Mouse (Mus musculus): Measurements from ENCODE around the gene Samd4b.
A peak's percentile ranks its signal among the peaks of the same experiment; 100 is the strongest.

The Samd4b gene

GRCm38 (mm10) chr7:28373131-28373581 lies 224.8 kb downstream of the Samd4b start:
- TF ChIP-seq CTCF (conservative IDR thresholded peaks at IDR 0.05; ENCODE audit: low read length) (peak; percentile 86), POU5F1 (IDR thresholded peaks at IDR 0.05; ENCODE audit: borderline replicate concordance, low read length) (no peak), NANOG (IDR thresholded peaks at IDR 0.05; ENCODE audit: borderline replicate concordance, low read length) (no peak)
- H3K27me3 ChIP-seq (ENCODE audit: insufficient read depth, low read length): peaks cover 23% of the 10 kb centered on the region
- H3K4me1 ChIP-seq (replicated peaks; ENCODE audit: low read depth, low read length): peaks cover 63% of the 10 kb centered on the region
- peaks cover 38% of the 10 kb centered on the region for H3K36me3 ChIP-seq (ENCODE audit: insufficient read depth, low read length)
- peak overlapping the region; percentile 89 for H3K4me3 ChIP-seq (replicated peaks; ENCODE audit: low read length)
- H3K9me3 ChIP-seq (ENCODE audit: low read length): no peaks in the 10 kb centered on the region

GRCm38 (mm10) chr7:28372251-28373108 lies 225.5 kb downstream of the Samd4b start, which contains the start of gene Plekhg2:
Gene Plekhg2 (minus strand): TSS chr7:28372599.
- peaks cover 63% of the 10 kb centered on the region for H3K4me1 ChIP-seq (replicated peaks; ENCODE audit: low read depth, low read length)
- peaks cover 23% of the 10 kb centered on the region for H3K27me3 ChIP-seq (ENCODE audit: insufficient read depth, low read length)
- TF ChIP-seq POU5F1 (IDR thresholded peaks at IDR 0.05; ENCODE audit: borderline replicate concordance, low read length) (no peak), NANOG (IDR thresholded peaks at IDR 0.05; ENCODE audit: borderline replicate concordance, low read length) (no peak), CTCF (conservative IDR thresholded peaks at IDR 0.05; ENCODE audit: low read length) (peak; percentile 48)
- no peaks in the 10 kb centered on the region for H3K9me3 ChIP-seq (ENCODE audit: low read length)
- peaks cover 38% of the 10 kb centered on the region for H3K36me3 ChIP-seq (ENCODE audit: insufficient read depth, low read length)
- H3K4me3 ChIP-seq (replicated peaks; ENCODE audit: low read length): peak within 1 kb of the TSS; percentile 89

- peaks cover 42% of the 10 kb centered on the region for H3K36me3 ChIP-seq (ENCODE audit: insufficient read depth, low read length)
- H3K27me3 ChIP-seq (ENCODE audit: insufficient read depth, low read length): peaks cover 25% of the 10 kb centered on the region
- H3K9me3 ChIP-seq (ENCODE audit: low read length): no peaks in the 10 kb centered on the region
- peak overlapping the region; percentile 89 for H3K4me3 ChIP-seq (replicated peaks; ENCODE audit: low read length)
- H3K4me1 ChIP-seq (replicated peaks; ENCODE audit: low read depth, low read length): peaks cover 56% of the 10 kb centered on the region
- no peak for TF ChIP-seq POU5F1 (IDR thresholded peaks at IDR 0.05; ENCODE audit: borderline replicate concordance, low read length)
- no peak for TF ChIP-seq CTCF (conservative IDR thresholded peaks at IDR 0.05; ENCODE audit: low read length)
- no peak for TF ChIP-seq NANOG (IDR thresholded peaks at IDR 0.05; ENCODE audit: borderline replicate concordance, low read length)
Observed at GRCm38 (mm10) chr7:28371514-28371989, 226.4 kb downstream of the Samd4b start.

- H3K9me3 ChIP-seq (ENCODE audit: low read length): no peaks in the 10 kb centered on the region
- H3K4me1 ChIP-seq (replicated peaks; ENCODE audit: low read depth, low read length): peaks cover 52% of the 10 kb centered on the region
- TF ChIP-seq CTCF (conservative IDR thresholded peaks at IDR 0.05; ENCODE audit: low read length) (no peak), POU5F1 (IDR thresholded peaks at IDR 0.05; ENCODE audit: borderline replicate concordance, low read length) (no peak), NANOG (IDR thresholded peaks at IDR 0.05; ENCODE audit: borderline replicate concordance, low read length) (no peak)
- peaks cover 46% of the 10 kb centered on the region for H3K36me3 ChIP-seq (ENCODE audit: insufficient read depth, low read length)
- peak overlapping the region; percentile 89 for H3K4me3 ChIP-seq (replicated peaks; ENCODE audit: low read length)
- peaks cover 29% of the 10 kb centered on the region for H3K27me3 ChIP-seq (ENCODE audit: insufficient read depth, low read length)
Observed at GRCm38 (mm10) chr7:28370977-28371513, 226.9 kb downstream of the Samd4b start.

- Histone ChIP-seq H3K27me3 (ENCODE audit: insufficient read depth, low read length) (peaks cover 38% of the 10 kb centered on the region), H3K4me1 (replicated peaks; ENCODE audit: low read depth, low read length) (peaks cover 52% of the 10 kb centered on the region)
- TF ChIP-seq POU5F1 (IDR thresholded peaks at IDR 0.05; ENCODE audit: borderline replicate concordance, low read length) (no peak), NANOG (IDR thresholded peaks at IDR 0.05; ENCODE audit: borderline replicate concordance, low read length) (no peak), CTCF (conservative IDR thresholded peaks at IDR 0.05; ENCODE audit: low read length) (no peak)
Observed at GRCm38 (mm10) chr7:28370051-28370450, 227.9 kb downstream of the Samd4b start.

GRCm38 (mm10) chr7:28368276-28368920 lies 229.5 kb downstream of the Samd4b start:
- no peak for TF ChIP-seq CTCF (conservative IDR thresholded peaks at IDR 0.05; ENCODE audit: low read length)
- no peak for TF ChIP-seq POU5F1 (IDR thresholded peaks at IDR 0.05; ENCODE audit: borderline replicate concordance, low read length)
- TF ChIP-seq NANOG (IDR thresholded peaks at IDR 0.05; ENCODE audit: borderline replicate concordance, low read length): no peak
- H3K4me3 ChIP-seq (replicated peaks; ENCODE audit: low read length): no peak overlapping the region
- peaks cover 51% of the 10 kb centered on the region for H3K27me3 ChIP-seq (ENCODE audit: insufficient read depth, low read length)
- peaks cover 36% of the 10 kb centered on the region for H3K4me1 ChIP-seq (replicated peaks; ENCODE audit: low read depth, low read length)
- no peaks in the 10 kb centered on the region for H3K9me3 ChIP-seq (ENCODE audit: low read length)
- peaks cover 62% of the 10 kb centered on the region for H3K36me3 ChIP-seq (ENCODE audit: insufficient read depth, low read length)

More at GRCm38 (mm10) chr7:28370051-28370450, 227.9 kb downstream of the Samd4b start:
- H3K36me3 ChIP-seq (ENCODE audit: insufficient read depth, low read length): peaks cover 47% of the 10 kb centered on the region
- no peaks in the 10 kb centered on the region for H3K9me3 ChIP-seq (ENCODE audit: low read length)
- H3K4me3 ChIP-seq (replicated peaks; ENCODE audit: low read length): no peak overlapping the region

- H3K36me3 ChIP-seq (ENCODE audit: insufficient read depth, low read length): peaks cover 63% of the 10 kb centered on the region
- TF ChIP-seq NANOG (IDR thresholded peaks at IDR 0.05; ENCODE audit: borderline replicate concordance, low read length) (no peak), CTCF (conservative IDR thresholded peaks at IDR 0.05; ENCODE audit: low read length) (no peak), POU5F1 (IDR thresholded peaks at IDR 0.05; ENCODE audit: borderline replicate concordance, low read length) (no peak)
- peaks cover 51% of the 10 kb centered on the region for H3K27me3 ChIP-seq (ENCODE audit: insufficient read depth, low read length)
- peaks cover 37% of the 10 kb centered on the region for H3K4me1 ChIP-seq (replicated peaks; ENCODE audit: low read depth, low read length)
- no peaks in the 10 kb centered on the region for H3K9me3 ChIP-seq (ENCODE audit: low read length)
- H3K4me3 ChIP-seq (replicated peaks; ENCODE audit: low read length): no peak overlapping the region
Observed at GRCm38 (mm10) chr7:28367663-28368275, 230.2 kb downstream of the Samd4b start.

All from E14TG2a.4 (cell line).